Mouse (Mus musculus): ENCODE data around the gene Erlin1.

The Erlin1 gene

DNA sequence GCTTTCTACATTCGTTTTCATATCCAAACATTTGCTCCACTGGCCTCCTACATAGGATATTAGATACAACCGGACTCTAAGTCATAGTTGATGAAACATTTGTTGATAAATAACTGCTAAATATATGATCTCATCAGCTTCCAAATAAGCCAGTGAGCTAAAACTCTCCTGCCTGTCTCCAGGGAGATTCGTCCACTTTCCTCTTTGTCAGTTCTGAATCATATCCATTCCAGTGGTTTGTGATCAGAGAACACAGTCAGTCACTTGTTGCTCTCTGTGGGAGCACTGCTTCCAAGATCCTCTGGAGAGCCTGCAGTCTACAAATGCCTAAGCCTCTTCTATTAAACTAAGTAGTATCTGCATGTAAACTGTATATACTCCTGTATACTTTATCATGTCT is 9.4 kb downstream of the Erlin1 start:
- DNase-seq (ENCODE audit: low read depth, low spot score): no peak

- no peak for DNase-seq (ENCODE audit: low read depth, low spot score)
Measured at GRCm38 (mm10) chr19:44055173-44055826, 14.3 kb downstream of the Erlin1 start.

GRCm38 (mm10) chr19:44050388-44050787 is 19.2 kb downstream of the Erlin1 start:
- DNase-seq (ENCODE audit: low read depth, low spot score): no peak

GRCm38 (mm10) chr19:44049282-44049681 is 20.3 kb downstream of the Erlin1 start:
- DNase-seq (ENCODE audit: low read depth, low spot score): no peak

DNA sequence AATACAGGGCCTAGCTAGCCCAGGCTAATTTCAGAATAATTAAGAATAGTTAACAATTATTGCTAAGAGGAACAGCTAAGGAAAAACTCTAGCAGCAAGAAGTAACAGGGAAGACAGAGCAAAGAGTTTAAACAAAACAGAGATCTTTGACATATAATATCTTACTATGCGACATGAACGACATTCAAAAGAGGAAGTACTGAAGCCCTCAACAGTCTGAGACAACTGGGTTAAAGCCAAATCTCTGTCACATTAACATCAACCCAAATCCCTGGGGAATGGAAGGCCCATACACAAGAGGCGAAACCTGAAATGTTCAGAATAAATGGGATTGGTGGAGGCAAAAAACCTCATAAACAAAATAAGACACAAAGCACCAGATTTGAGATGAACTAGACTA is 23.7 kb downstream of the Erlin1 start:
- DNase-seq (ENCODE audit: low read depth, low spot score): no peak

GRCm38 (mm10) chr19:44042121-44042520 is 27.5 kb downstream of the Erlin1 start:
- DNase-seq (ENCODE audit: low read depth, low spot score): no peak

DNA sequence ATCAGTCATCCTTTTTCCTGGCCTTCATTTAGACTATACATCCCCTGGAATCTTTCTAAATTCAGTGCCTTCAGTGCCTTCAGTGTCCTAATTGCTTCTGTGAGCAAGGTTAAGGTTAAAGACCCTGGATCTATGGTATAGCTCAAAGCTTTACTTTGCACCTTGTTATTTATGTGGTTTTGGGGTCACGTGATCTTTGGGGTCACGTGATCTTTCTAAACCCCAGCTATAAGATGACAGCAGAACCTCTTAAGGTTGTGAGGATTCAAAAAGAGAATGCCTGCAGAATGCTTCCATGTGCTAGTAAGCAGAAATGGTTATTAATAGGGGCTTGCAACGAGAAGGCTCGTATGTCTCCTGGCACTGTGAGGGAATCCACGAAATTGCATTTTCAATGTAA is 36.2 kb downstream of the Erlin1 start:
- no peak for DNase-seq (ENCODE audit: low read depth, low spot score)

DNA sequence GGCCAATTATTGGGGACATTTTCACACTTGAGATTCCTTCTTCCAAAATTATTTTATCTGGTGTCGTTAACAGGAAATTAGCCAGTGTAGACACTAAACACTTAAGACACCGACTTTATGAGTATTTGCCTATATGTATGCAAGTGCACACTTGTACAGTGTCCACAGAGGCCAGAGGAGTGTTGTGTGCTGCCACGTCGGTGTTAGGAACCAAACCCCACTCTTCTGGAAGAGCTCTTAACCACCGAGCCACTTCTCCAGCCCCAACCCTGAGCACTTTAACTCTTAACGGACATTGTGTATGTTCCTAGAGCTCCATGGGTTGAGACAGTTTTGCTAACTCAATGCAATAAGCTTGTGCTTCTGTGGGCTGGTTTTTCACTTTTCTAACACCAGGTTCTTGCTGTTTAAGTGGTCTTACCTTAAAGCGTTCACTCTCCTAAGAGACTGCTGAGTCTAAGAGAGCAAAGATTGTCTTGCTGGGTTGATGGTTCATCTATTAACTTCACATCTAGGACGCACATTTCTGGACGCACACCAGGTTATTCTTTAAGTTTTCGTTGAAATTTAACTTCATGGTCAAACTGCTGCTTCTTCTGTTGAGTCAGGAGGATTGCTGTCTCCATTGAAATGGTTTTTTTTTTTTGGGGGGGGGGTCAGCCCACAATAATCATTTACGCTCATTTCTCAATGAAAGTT is 37.4 kb downstream of the Erlin1 start:
- DNase-seq (ENCODE audit: low read depth, low spot score): no peak

DNA sequence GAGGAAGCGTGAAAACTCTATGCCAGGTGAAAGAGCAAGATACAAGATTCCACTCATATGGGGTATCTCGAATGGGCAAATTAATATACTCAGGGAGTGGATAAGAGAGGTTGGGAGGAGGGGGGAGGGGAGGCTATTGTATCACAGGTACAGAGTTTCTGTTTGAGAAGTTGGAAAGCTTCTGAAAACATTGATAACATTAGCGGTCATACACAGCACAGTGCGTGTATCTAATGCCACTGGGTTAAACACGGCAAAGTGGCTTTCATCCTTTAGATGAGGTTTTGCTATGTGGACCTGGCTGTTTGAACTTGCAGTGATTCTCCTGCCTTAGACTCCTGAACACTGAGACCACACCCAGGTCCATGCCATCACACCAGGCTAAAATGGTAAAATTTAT is 39.6 kb downstream of the Erlin1 start:
- DNase-seq (ENCODE audit: low read depth, low spot score): no peak

DNA sequence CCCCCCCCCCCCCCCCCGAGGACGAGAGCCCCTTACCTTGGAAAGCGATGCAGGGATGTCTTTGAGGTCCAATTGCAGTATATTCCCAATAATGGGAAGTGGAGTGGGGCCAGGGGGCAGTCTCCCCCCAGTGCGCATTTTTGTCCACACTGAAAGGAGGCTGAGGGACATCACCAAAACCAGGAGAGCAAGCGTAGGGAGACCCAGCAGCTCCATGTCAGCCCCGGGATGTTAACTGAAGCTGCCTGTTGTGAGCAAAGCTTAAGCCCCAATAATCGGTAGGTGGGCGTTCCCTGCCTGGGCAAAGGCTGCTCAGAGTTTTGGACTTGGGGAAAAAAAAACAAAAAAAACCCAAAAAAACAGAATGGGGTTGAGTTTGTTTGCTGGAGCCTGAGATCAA is 40.6 kb downstream of the Erlin1 start, which contains the start of gene Cyp2c23:
Gene Cyp2c23 (minus strand): TSS at position 237 of the 400 bp plus-strand sequence.
- no peak for DNase-seq (ENCODE audit: low read depth, low spot score)

DNA sequence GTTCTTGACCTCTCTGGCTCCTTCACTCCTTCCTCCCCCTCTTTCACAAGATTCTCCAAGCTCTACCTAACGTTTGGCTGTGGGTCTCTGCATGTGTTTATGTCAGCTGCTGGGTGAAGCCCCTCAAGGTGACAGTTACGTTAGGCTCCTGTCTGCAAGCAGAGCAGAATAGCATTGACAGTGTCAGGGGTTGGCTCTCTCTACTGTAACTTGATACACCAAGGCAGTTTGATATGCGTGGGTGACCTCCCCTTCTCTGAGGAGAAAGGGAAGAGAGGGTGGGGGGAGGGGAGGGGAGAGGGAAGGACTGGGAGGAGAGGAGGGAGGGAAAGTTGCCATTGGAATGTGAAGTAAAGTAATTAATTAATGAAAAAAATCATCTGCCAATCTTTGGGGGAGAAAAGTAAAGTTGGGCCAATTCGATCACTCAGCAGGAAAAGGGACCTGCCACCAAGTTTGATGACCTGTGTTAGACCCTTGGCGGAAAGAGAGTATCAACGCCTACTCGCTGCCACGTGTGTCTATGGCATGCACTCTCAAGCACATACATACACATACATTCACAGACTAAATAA is 42.5 kb downstream of the Erlin1 start:
- DNase-seq (ENCODE audit: low read depth, low spot score): no peak

GRCm38 (mm10) chr19:44024921-44025585 is 44.5 kb downstream of the Erlin1 start:
- DNase-seq (ENCODE audit: low read depth, low spot score): no peak

- DNase-seq (ENCODE audit: low read depth, low spot score): no peak
Measured at GRCm38 (mm10) chr19:44023066-44023465, 46.5 kb downstream of the Erlin1 start.

- DNase-seq (ENCODE audit: low read depth, low spot score): no peak
Measured at GRCm38 (mm10) chr19:44021502-44021901, 48.1 kb downstream of the Erlin1 start.

- no peak for DNase-seq (ENCODE audit: low read depth, low spot score)
Measured at GRCm38 (mm10) chr19:44019739-44020138, 49.8 kb downstream of the Erlin1 start.

- DNase-seq (ENCODE audit: low read depth, low spot score): no peak
Measured at GRCm38 (mm10) chr19:44013862-44014261, 55.7 kb downstream of the Erlin1 start.

- DNase-seq (ENCODE audit: low read depth, low spot score): no peak
Measured at GRCm38 (mm10) chr19:44008784-44009183, 60.8 kb downstream of the Erlin1 start.

DNA sequence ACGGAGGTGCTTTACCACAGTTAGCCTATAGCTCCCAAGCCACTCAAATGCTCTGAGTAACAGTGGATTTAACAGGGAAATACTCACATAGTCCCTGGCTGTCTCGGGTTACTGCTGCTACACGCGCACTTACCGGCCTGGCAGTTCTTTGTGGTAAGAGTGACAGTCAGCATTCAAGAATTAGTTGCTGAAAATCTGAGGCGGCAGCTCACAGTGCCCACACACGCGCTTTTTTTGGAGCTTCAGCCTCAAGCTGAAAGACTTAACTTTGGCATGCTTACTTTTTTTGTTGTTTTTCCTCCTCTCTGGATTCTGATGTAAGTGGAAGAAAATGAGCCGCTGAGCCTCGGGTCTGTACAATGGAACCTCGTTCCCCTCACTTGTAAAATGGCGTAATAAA is 62.4 kb downstream of the Erlin1 start:
- peak; percentile 73 for DNase-seq (ENCODE audit: low read depth, low spot score)

DNA sequence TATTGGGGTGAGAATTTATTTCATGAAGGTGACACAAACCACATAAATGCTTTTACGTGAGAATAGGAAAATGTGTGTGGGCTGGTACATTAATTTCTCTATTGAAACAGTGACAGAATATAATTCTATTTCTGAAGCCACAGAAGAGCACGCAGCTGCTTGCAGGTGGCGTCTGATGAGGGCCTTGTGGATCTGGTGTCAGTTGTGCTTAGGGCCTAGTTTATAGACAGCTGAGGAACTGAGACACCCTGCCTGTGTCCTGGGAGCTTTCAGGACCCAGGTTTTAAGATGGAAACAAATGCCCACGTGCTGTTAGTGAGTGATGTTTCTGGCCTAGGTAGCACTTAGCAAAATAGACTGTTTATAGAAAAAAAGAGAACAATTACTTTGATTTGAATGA is 64.6 kb downstream of the Erlin1 start:
- no peak for DNase-seq (ENCODE audit: low read depth, low spot score)

DNA sequence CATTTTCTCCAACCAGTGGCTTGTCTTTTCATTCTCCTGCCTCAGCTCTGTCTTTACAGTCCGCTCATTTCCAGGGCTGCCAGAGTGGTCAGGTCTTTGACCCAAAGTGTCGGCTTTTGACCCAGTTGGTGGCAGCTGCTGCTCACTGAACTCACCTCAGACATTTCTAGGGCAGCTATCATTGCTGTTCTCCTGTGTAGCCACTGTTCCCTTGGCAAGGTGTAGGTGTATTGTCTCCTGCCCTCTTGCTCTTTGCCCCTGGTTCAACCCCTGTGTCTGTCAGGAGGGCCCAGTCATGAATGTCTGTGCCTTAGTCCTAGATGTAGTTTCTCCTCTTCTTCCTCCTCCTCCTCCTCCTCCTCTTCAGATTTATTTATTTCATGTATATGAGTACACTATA is 65.3 kb downstream of the Erlin1 start:
- no peak for DNase-seq (ENCODE audit: low read depth, low spot score)

DNA sequence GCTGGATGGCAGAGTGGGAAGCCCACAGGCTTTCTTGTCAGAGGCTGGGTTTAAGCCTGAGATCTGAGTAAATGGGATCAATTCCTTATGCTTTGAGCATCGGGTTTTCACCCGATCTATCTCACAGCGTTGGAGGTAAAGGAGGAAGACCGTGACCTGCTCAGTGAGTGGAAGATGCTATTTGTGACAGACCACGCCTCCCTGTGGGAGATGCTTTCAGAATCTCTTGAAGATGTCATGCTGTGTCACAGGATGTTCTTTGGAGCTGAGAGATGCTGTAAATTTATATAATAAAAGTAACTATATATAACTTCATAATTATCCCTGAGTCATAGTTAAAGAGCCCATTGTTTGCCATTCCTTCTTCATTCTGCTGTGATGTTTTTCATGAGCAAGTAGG is 68.9 kb downstream of the Erlin1 start:
- DNase-seq (ENCODE audit: low read depth, low spot score): peak; percentile 59

- DNase-seq (ENCODE audit: low read depth, low spot score): no peak
Measured at GRCm38 (mm10) chr19:44000061-44000460, 69.5 kb downstream of the Erlin1 start.

Data from telencephalon, adult 2 months (tissue).